Mouse (Mus musculus) liver, adult 2 months (tissue): ENCODE data around the gene Nkpd1. TPM values are rescaled to one million over a fixed set of nuclear protein-coding genes. Genes with fewer than 3 reads are reported as not detected.

Experiments used
- DNase-seq: peaks from one replicate; pipeline ENCODE4 v3.0.0-alpha.2; 2011; ENCODE audit warnings: low read depth, low spot score; ENCODE audit errors: extremely low read depth
- H3K27ac ChIP-seq: fragments of 200-500 bp; replicated peaks from 2 replicates; pipeline ENCODE4 v1.5.1; 2012; ENCODE audit warnings: low read depth, mild to moderate bottlenecking, control low read depth, inconsistent platforms, low read length; ENCODE audit not compliant: insufficient read depth
- H3K27me3 ChIP-seq: fragments of 200-500 bp; 2 replicates; pipeline ENCODE4 v1.6.1; 2012; ENCODE audit warnings: mild to moderate bottlenecking, moderate library complexity, low read length, inconsistent platforms; ENCODE audit not compliant: control insufficient read depth, insufficient read depth
- H3K36me3 ChIP-seq: fragments of 200-500 bp; 2 replicates; pipeline ENCODE4 v1.6.1; 2012; ENCODE audit warnings: low read length, inconsistent platforms; ENCODE audit not compliant: control insufficient read depth, insufficient read depth
- H3K4me1 ChIP-seq: fragments of 200-500 bp; 2 replicates; pipeline ENCODE4 v1.6.1; 2011; ENCODE audit warnings: low read length; ENCODE audit not compliant: control insufficient read depth, insufficient read depth
- H3K4me3 ChIP-seq: fragments of 200-500 bp; 2 replicates; pipeline ENCODE4 v1.5.1; 2011; ENCODE audit warnings: low read depth, mild to moderate bottlenecking, control low read depth, low read length, moderate library complexity; ENCODE audit not compliant: insufficient read depth
- H3K79me2 ChIP-seq: fragments of 200-500 bp; 2 replicates; pipeline ENCODE4 v1.6.1; 2012; ENCODE audit warnings: inconsistent platforms, mild to moderate bottlenecking, low read length, moderate library complexity; ENCODE audit not compliant: control insufficient read depth, insufficient read depth
- H3K9ac ChIP-seq: fragments of 200-500 bp; 2 replicates; pipeline ENCODE4 v1.6.1; 2012; ENCODE audit warnings: low read depth, mild to moderate bottlenecking, control low read depth, inconsistent platforms, low read length
- CTCF ChIP-seq: fragments of 200-500 bp; IDR thresholded peaks from 2 replicates; pipeline ENCODE4 v1.5.1; 2011; ENCODE audit warnings: low read depth, low read length, control low read depth
- POLR2A ChIP-seq: fragments of 200-500 bp; IDR thresholded peaks from 2 replicates; pipeline ENCODE4 v1.6.1; 2011; ENCODE audit warnings: low read length, control low read depth; ENCODE audit not compliant: insufficient read depth; ENCODE audit errors: extremely low read depth
- WGBS: fragments of 180-500 bp; shearing (Covaris S2); methylation state at CpG from one replicate; pipeline ENCODE4 v1.1.7; 2018; 5-methylcytosine and 5-hydroxymethylcytosine counted together
- polyA plus RNA-seq: library from polyadenylated mRNA; depleted of rRNA; stranded (reverse); fragments of >200 nt; gene quantifications from 2 replicates; pipeline ENCODE4 v1.2.3, GENCODE M21; 2012
- total RNA-seq: library from RNA; depleted of rRNA; stranded (reverse); fragments of >200 nt; gene quantifications from 2 replicates; pipeline ENCODE4 v1.2.3, GENCODE M21; 2014

Gene Nkpd1
- total and polyA plus RNA-seq, 2 experiments, result not detected

DNA sequence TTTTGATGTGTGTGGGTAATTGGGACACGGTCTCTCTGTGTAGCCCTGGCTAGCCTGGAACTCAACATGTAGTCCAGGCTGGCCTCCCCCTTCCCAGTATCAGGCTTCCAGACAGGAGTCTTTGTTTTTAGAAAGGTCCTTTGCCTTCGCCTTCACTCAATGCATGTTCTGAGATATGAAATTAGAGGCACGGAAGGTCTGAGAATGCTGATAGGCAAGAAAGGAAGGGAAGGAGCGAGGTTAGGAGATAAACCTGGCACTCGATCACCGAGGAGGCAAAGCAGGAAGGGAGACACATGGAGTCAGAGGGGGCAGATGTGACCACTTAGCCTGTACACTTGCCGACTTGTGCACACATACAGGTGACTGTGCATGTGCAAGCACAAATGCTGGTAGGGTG, 31.1 kb upstream of the Nkpd1 start:
- H3K27ac ChIP-seq, result 0 out of 2 replicates have a peak overlapping the region, but pooled peaks have one; percentile 18
- peaks cover 1% of the 10 kb centered on the region; the same call in 1 of the 2 replicates for H3K4me1 ChIP-seq
- 79% methylated on average over 7 of the region's 7 CpGs for WGBS
- no peaks in the 10 kb centered on the region for H3K36me3 ChIP-seq
- H3K79me2 ChIP-seq, result no peaks in the 10 kb centered on the region
- peaks cover 5% of the 10 kb centered on the region for H3K27me3 ChIP-seq
- DNase-seq, result no peak
- H3K4me3 ChIP-seq, result no peak overlapping the region
- TF ChIP-seq POLR2A, result no peak
- no peak for TF ChIP-seq CTCF
- H3K9ac ChIP-seq, result no peak overlapping the region

DNA sequence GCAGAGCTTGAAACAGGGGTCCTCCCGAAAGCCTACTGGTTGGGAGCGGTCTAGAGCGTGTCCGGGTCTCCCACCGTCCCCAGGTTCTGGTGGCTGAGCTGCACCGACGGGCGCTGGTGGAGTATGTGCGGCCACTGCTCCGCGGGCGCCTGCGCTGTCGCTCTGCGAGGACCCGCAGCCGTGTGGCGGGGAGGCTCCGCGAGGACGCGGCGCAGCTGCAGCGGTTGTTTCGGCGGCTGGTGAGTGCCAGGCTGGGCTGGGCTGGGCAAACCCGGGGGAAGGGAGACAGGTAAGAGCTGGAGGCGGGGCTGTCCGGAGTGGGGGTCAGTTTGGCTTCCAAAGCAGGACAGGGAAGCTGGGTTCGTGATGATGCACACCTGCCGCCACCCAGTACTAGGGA, 28.1 kb upstream of the Nkpd1 start:
- Histone ChIP-seq H3K27ac (no peak overlapping the region), H3K4me1 (peaks cover 3% of the 10 kb centered on the region; the same call in 1 of the 2 replicates), H3K79me2 (no peaks in the 10 kb centered on the region), H3K36me3 (no peaks in the 10 kb centered on the region), H3K9ac (no peak overlapping the region), H3K4me3 (no peak overlapping the region), H3K27me3 (peaks cover 5% of the 10 kb centered on the region)
- no peak for DNase-seq
- TF ChIP-seq POLR2A (no peak), CTCF (no peak)
- 25% methylated on average over 31 of the region's 31 CpGs for WGBS

DNA sequence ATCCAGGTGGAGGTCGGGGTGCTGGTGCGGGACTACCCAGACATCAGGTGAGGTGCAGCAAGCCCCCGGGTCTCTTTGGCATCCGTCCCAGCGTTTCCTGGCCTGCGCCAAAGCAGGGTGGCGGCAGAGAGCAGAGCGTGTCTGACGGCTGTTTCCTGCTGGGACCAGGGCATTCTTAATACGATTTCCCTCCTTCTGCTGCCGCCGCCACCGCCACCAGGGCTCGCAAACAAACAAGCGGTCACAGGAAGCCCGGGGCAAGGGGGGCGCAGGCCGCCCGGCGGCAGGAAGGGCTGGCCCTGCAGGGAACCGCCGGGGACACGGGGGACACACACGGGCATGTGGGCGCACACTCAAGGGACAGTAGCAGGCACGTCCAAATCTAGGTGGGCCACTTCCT, 25.9 kb upstream of the Nkpd1 start:
- WGBS, result 9% methylated on average over 26 of the region's 26 CpGs
- peaks cover 2% of the 10 kb centered on the region; the same call in 1 of the 2 replicates for H3K4me1 ChIP-seq
- H3K4me3 ChIP-seq, result no peak overlapping the region
- no peak for DNase-seq
- H3K9ac ChIP-seq, result peak overlapping the region; percentile 15; the same call in 1 of the 2 replicates
- H3K79me2 ChIP-seq, result no peaks in the 10 kb centered on the region
- peak; percentile 28; the same call in 1 of the 2 replicates for TF ChIP-seq CTCF
- TF ChIP-seq POLR2A, result no peak
- peak overlapping the region; percentile 20 for H3K27ac ChIP-seq
- H3K27me3 ChIP-seq, result peaks cover 5% of the 10 kb centered on the region
- H3K36me3 ChIP-seq, result no peaks in the 10 kb centered on the region

DNA sequence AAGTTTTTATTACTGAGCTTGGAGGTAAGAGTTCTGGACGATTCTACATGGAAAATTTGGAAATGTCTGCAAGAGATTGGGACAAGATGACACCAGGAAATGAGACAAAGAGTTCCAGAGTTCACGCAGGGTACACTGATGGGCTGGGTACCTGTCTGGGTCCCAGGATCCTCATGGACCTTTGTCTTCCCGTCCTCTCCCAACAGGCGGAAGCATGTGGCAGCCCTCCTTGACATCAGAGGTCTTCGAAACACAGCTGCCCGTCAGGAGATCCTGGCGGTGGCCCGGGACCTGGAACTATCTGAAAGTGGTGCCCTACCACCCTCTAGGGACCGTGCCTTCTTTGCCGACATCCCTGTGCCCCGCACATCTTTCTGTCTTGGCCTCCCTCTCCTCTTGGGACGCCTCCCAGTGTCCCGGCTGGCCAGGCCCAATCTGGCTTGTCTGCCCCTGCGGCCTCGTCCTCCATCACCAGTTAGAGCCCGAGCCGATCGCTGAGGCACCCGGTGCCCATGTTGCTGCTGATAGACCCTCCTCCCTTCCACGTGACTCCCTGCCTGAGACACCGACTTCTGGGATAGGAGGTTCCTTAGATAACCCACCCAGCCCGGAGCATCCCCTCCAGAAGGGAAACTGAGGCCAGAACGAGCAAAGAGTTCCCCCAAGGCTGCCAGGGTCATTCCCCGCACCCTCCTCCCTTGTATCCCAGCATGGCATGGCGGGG, 22.7 kb upstream of the Nkpd1 start:
- TF ChIP-seq CTCF, result no peak
- no peaks in the 10 kb centered on the region for H3K36me3 ChIP-seq
- no peaks in the 10 kb centered on the region for H3K27me3 ChIP-seq
- H3K79me2 ChIP-seq, result no peaks in the 10 kb centered on the region
- H3K4me1 ChIP-seq, result peaks cover 8% of the 10 kb centered on the region
- no peak for DNase-seq
- no peak overlapping the region for H3K4me3 ChIP-seq
- no peak overlapping the region for H3K9ac ChIP-seq
- H3K27ac ChIP-seq, result peak overlapping the region; percentile 50
- WGBS, result 71% methylated on average over 25 of the region's 25 CpGs

DNA sequence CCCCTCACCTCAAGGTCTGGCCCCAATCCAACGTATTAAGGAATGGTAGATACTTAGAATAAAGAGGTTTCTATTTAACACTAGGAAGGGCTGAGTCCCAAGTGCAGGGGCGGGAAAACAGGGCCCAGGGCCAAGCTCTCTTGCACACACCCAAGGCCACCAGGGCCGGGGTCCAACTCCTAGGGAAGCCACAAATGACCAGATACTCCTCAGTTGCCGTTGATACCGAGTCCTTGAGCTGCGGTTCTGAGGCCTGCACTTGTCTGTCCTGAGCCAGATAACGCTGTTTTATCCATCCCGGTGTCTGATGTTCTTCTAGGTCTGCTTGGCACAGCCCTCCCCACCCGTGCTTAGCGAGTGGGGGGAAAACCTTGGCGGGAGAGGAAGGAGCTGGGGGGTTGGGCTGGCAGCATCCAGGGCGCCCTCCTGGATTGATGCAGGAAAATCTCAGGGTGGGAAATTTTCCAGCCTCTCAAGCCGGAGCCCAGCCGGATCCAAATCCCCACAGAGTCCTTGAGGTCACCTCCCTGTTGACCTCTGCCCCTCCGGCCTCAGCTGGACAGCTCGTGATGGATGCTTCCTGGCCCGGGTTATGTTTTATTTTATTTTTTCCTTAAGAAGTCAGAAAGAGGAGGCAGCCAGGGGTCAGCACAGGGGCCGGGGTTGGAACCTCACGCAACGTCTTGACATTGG, 22.0 kb upstream of the Nkpd1 start:
- Histone ChIP-seq H3K79me2 (no peaks in the 10 kb centered on the region), H3K4me1 (peaks cover 12% of the 10 kb centered on the region), H3K36me3 (no peaks in the 10 kb centered on the region), H3K4me3 (no peak overlapping the region), H3K9ac (no peak overlapping the region), H3K27ac (peak overlapping the region; percentile 50), H3K27me3 (no peaks in the 10 kb centered on the region)
- TF ChIP-seq CTCF (no peak), POLR2A (no peak)
- WGBS, result 69% methylated on average over 20 of the region's 20 CpGs
- no peak for DNase-seq

DNA sequence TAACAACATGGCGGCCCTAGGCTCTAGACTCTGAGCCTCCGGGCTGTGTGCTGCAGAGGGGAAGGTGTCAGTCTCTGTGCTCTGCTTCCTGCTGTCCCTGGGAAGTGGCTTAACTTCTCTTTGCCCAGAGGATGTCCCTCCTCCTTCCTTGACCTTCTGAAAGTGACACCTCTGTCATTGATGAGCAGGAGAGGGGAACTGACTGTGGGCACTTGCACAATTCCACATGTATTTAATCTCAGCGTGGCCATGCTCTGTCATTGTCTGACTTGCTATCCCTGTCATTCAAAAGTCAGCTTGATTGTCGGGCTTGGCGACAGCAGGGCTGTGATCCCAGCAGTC, 21.5 kb upstream of the Nkpd1 start:
- H3K4me1 ChIP-seq, result peaks cover 15% of the 10 kb centered on the region

More for the DNA sequence above, 21.5 kb upstream of the Nkpd1 start:
- H3K79me2 ChIP-seq, result no peaks in the 10 kb centered on the region
- TF ChIP-seq POLR2A (no peak), CTCF (no peak)
- no peak for DNase-seq
- H3K36me3 ChIP-seq, result no peaks in the 10 kb centered on the region
- H3K9ac ChIP-seq, result no peak overlapping the region
- no peak overlapping the region for H3K4me3 ChIP-seq
- H3K27ac ChIP-seq, result peak overlapping the region; percentile 26
- WGBS, result 71% methylated on average over 5 of the region's 5 CpGs
- no peaks in the 10 kb centered on the region for H3K27me3 ChIP-seq
